In genomic region chr12:108267653-108268052, GRCm38 (mm10) we compare ENCODE assay signal across 10 mouse cellular contexts. TPM values are rescaled to one million over a fixed set of nuclear protein-coding genes. Genes with fewer than 3 reads are reported as not detected.
A peak's percentile ranks its signal among the peaks of the same experiment; 100 is the strongest.
DNase-seq lines count a peak whose midpoint lies in the region; ATAC-seq and TF ChIP-seq lines count a peak whose summit lies in the region.
"Had no signal": no experiment of that assay in that cellular context is flagged by ENCODE, and none has a peak within 500 bp of the region (broad histone marks: within the 10 kb centered on the region; RNA-seq: fewer than 3 reads in every experiment).

No protein-coding gene starts in this region.

- H3K4me2 ChIP-seq in kidney, postnatal 0 days (ENCODE audit: low read length) = no peak overlapping the region
- no peak overlapping the region for H3K4me2 ChIP-seq in kidney, embryonic 14.5 days (replicated peaks; ENCODE audit: low read depth, low read length)
- H3K4me2 ChIP-seq in embryonic facial prominence, embryonic 13.5 days = no peak overlapping the region

- H3K9ac ChIP-seq in kidney, postnatal 0 days (ENCODE audit: low read depth, low read length) = no peak overlapping the region
- H3K9ac ChIP-seq in kidney, embryonic 14.5 days (ENCODE audit: low read depth, low read length) = no peak overlapping the region
- no peak overlapping the region for H3K9ac ChIP-seq in embryonic facial prominence, embryonic 13.5 days

- H3K27ac ChIP-seq in kidney, postnatal 0 days = peak overlapping the region; percentile 47; the same call in 1 of the 2 replicates
- no peak overlapping the region for H3K27ac ChIP-seq in kidney, embryonic 14.5 days (ENCODE audit: low read depth, low read length)
- H3K27ac ChIP-seq in embryonic facial prominence, embryonic 13.5 days = peak overlapping the region; percentile 16; the same call in 1 of the 2 replicates
- H3K27ac ChIP-seq in heart, embryonic 10.5 days = peak overlapping the region; percentile 74

- H3K36me3 ChIP-seq in kidney, postnatal 0 days (ENCODE audit: insufficient read depth, low read length) = no peaks in the 10 kb centered on the region
- no peaks in the 10 kb centered on the region for H3K36me3 ChIP-seq in kidney, embryonic 14.5 days (ENCODE audit: control insufficient read depth, insufficient read depth, low read length)
- 0 out of 2 replicates have a peak, but pooled peaks cover 7% of the 10 kb centered on the region for H3K36me3 ChIP-seq in embryonic facial prominence, embryonic 13.5 days
- H3K36me3 ChIP-seq in heart, embryonic 10.5 days = no peaks in the 10 kb centered on the region

- H3K4me1 ChIP-seq in kidney, postnatal 0 days (replicated peaks; ENCODE audit: insufficient read depth, low read length) = peaks cover 44% of the 10 kb centered on the region
- H3K4me1 ChIP-seq in kidney, embryonic 14.5 days (ENCODE audit: control insufficient read depth, insufficient read depth, low read length) = peaks cover 42% of the 10 kb centered on the region
- peaks cover 79% of the 10 kb centered on the region for H3K4me1 ChIP-seq in embryonic facial prominence, embryonic 13.5 days
- H3K4me1 ChIP-seq in heart, embryonic 10.5 days = peaks cover 97% of the 10 kb centered on the region

- no peaks in the 10 kb centered on the region for H3K9me3 ChIP-seq in kidney, postnatal 0 days (replicated peaks; ENCODE audit: low read length)
- H3K9me3 ChIP-seq in kidney, embryonic 14.5 days (ENCODE audit: control insufficient read depth, low read length) = no peaks in the 10 kb centered on the region
- H3K9me3 ChIP-seq in embryonic facial prominence, embryonic 13.5 days = no peaks in the 10 kb centered on the region
- H3K9me3 ChIP-seq in heart, embryonic 10.5 days = no peaks in the 10 kb centered on the region

- no peak for DNase-seq in kidney, postnatal 0 days (ENCODE audit: low spot score)
- no peak for DNase-seq in heart, embryonic 10.5 days (ENCODE audit: low spot score)
- DNase-seq in lung, postnatal 25 days (ENCODE audit: low spot score) = peak; percentile 32
- no peak for DNase-seq in thymus, postnatal 25 days
- DNase-seq in testis, postnatal 10 days (ENCODE audit: low spot score) = no peak
- DNase-seq: kidney, adult 18-20 months; right cerebral cortex, postnatal 4 days; thymus, adult 18-20 months had no signal

- TF ChIP-seq CTCF in kidney, postnatal 0 days (IDR thresholded peaks at IDR 0.05; ENCODE audit: low read depth) = no peak

- 67% methylated on average over 7 of the region's 7 CpGs for whole genome bisulfite sequencing in kidney, postnatal 0 days
- WGBS in kidney, embryonic 14.5 days = 66% methylated on average over 7 of the region's 7 CpGs
- 76% methylated on average over 7 of the region's 7 CpGs for WGBS in embryonic facial prominence, embryonic 13.5 days
- 49% methylated on average over 7 of the region's 7 CpGs for WGBS in heart, embryonic 10.5 days

- no peak overlapping the region for H3K4me3 ChIP-seq in kidney, postnatal 0 days (replicated peaks; ENCODE audit: low read depth, low read length)
- no peak overlapping the region for H3K4me3 ChIP-seq in kidney, embryonic 14.5 days (ENCODE audit: low read length)
- H3K4me3 ChIP-seq in embryonic facial prominence, embryonic 13.5 days = no peak overlapping the region
- H3K4me3 ChIP-seq in heart, embryonic 10.5 days = no peak overlapping the region

- no peaks in the 10 kb centered on the region for H3K27me3 ChIP-seq in kidney, postnatal 0 days (ENCODE audit: insufficient read depth, low read length)
- no peaks in the 10 kb centered on the region for H3K27me3 ChIP-seq in kidney, embryonic 14.5 days (ENCODE audit: control insufficient read depth, insufficient read depth, low read length)
- no peaks in the 10 kb centered on the region for H3K27me3 ChIP-seq in embryonic facial prominence, embryonic 13.5 days
- no peaks in the 10 kb centered on the region for H3K27me3 ChIP-seq in heart, embryonic 10.5 days (ENCODE audit: insufficient read depth, poor library complexity, severe bottlenecking)

- ATAC-seq in kidney, postnatal 0 days (replicated peaks; ENCODE audit: low FRiP score, low read depth) = peak; percentile 22; the same call in 1 of the 2 replicates
- ATAC-seq in kidney, embryonic 14.5 days (ENCODE audit: low FRiP score, low TSS enrichment) = no peak
- no peak for ATAC-seq in embryonic facial prominence, embryonic 13.5 days (ENCODE audit: insufficient number of reproducible peaks, insufficient read depth, low FRiP score, low TSS enrichment, low read depth)

RNA-seq across cellular contexts. Expression of gene Ccdc85c, which starts 7.6 kb away (rescaled TPM):
- polyA plus RNA-seq in kidney, postnatal 0 days (2015; fragmentation: Nextera tagmentation; extraction: Ambion mirVana) = 7.2 and 7.7 TPM in 2 replicates
- 9.9 and 11.0 TPM in 2 replicates for polyA plus RNA-seq in kidney, embryonic 14.5 days (2014; fragmentation: Nextera tagmentation; extraction: Ambion mirVana)
- polyA plus RNA-seq in embryonic facial prominence, embryonic 13.5 days (2015; fragmentation: Nextera tagmentation; extraction: Ambion mirVana) = 6.3 and 6.6 TPM in 2 replicates
- polyA plus RNA-seq in heart, embryonic 10.5 days (2016; fragmentation: Nextera tagmentation; extraction: Ambion mirVana) = 5.7 and 6.7 TPM in 2 replicates

RNA-seq across cellular contexts. Expression of gene Hhipl1, which starts 38.4 kb away (rescaled TPM):
- 0.37 and 0.43 TPM in 2 replicates for polyA plus RNA-seq in kidney, postnatal 0 days (2015; fragmentation: Nextera tagmentation; extraction: Ambion mirVana)
- polyA plus RNA-seq in kidney, embryonic 14.5 days (2014; fragmentation: Nextera tagmentation; extraction: Ambion mirVana) = 0.27 and 0.61 TPM in 2 replicates
- 0.44 and 0.69 TPM in 2 replicates for polyA plus RNA-seq in embryonic facial prominence, embryonic 13.5 days (2015; fragmentation: Nextera tagmentation; extraction: Ambion mirVana)
- polyA plus RNA-seq in heart, embryonic 10.5 days (2016; fragmentation: Nextera tagmentation; extraction: Ambion mirVana) = 0.28 and 0.64 TPM in 2 replicates
